Mouse (Mus musculus): Measurements from ENCODE around the gene Hsf3.

- TF ChIP-seq CTCF (IDR thresholded peaks at IDR 0.05; ENCODE audit: low read depth) (no peak), EP300 (IDR thresholded peaks at IDR 0.05; ENCODE audit: low read depth) (no peak)
These were observed 38.4 kb downstream of the Hsf3 start for GRCm38 (mm10) chrX:96417733-96418132.
